Mouse (Mus musculus) retina, postnatal 7 days (tissue): ENCODE results near the gene Pigx.
"Not testable (repeated sequence)": the region's sequence is repeated elsewhere in the genome, so short reads cannot be mapped to it uniquely, and the experiment has no call there.

Experiments
- DNase-seq: peaks from one replicate; pipeline ENCODE4 v3.0.0-alpha.2; 2012; ENCODE audit warnings: low read depth, low spot score

The Pigx gene

DNA sequence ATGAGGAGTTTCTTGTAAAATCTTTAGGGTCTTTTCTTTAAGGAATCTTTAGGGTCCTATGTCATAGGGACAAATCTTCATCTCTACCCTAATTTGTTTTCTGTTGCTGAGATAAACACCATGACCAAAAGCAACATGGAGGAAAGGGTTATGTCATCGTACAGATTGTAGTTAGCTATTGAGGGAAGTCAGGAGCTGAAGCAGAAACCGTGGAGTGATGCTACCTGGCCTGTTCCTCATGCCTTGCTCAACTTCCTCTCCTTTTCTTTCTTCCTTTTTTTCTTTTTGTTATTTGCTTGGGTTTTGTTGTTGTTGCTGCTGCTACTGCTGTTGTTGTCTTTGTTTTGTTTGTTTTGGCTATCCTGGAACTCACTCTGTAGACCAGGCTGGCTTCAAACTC lies 9.0 kb upstream of the Pigx start:
- no peak for DNase-seq

DNA sequence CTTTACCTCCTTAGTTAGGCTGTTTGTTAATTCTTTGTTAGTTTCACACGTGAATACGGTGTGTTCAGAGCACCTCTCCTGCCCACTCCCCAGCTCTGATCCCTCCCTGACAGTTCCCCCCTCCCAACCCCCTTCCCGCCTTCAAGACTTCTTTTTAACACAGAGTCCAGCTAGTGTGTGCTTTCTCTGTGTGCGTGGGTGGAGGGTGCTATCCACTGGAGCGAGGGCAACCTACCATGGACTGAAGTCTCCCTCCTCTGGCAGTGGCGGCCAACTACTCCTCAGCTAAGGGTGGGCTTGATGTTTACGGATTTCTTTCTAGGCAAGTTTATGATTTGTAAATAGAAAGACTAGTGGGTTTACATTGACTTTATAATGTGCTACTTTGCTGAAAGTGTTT lies 8.6 kb upstream of the Pigx start:
- DNase-seq: no peak

DNA sequence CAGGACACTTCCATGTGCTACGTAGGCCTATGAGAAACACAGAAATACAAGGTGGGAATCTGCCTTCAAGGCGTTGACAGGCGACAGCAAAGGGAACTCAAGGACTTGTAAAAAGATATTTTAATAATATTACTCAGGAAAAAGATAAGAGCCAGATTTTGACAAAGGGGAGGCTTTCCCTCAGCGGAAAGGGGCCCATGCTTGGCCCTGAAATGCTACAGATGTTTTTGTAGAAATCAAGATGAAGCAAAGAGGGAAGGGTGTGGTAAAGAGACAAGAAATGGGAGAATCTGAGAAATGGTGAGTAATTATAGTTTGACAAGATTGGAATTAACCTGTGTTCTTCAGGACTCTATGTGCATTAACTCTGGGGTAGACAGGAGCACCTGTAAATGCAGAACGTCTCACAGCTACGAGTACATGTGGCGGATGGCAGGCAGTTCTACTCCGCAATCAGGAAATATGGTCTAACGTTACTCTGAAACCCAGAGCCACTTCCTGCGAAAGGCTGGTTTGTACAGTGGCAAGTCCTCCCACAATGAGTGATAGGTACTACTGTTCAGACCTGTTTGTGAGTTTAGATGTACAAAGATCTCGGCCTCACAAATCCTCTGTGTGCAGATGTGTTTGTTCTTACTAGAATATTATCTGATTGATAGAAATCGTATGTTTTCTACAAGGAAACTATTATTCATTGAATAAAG lies 8.0 kb upstream of the Pigx start:
- DNase-seq: no peak

DNA sequence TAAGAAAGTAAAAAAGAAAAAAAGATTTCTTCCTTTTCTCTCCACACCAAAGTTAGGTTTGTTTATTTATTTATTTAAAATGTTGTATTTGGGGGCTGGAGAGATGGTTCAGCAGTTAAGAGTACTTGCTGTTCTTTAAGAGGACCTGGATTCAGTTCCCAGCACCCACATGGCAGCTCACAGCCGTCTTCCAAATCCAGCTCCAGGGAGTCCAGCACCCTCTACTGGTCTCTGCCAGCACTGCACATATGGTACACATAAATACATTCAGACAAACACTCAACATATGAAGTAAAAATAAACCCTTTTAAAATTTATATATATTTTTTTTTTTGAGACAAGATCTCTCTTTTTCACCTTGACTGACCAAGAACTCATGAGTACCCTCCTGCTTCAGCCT lies 6.2 kb upstream of the Pigx start:
- DNase-seq: no peak

DNA sequence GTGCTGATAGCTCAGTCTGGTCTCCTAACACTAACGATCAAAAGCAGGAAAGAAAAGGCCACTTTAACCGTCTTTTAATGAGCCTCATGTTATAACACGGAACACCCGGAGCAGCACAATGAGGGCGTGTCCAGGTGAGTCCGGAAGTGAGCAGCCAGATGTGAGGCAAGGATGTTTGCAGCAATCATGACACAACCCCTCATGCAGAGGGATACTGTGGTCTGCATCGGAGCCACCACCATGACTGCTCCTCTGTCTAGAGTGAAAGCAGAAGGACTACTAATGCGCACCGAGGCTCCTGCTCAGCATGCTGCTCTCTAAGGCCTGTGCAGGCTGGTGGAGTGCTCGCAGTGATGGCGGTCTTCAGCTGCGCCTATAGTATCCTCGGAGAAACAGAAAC lies 2.8 kb upstream of the Pigx start:
- no peak for DNase-seq

DNA sequence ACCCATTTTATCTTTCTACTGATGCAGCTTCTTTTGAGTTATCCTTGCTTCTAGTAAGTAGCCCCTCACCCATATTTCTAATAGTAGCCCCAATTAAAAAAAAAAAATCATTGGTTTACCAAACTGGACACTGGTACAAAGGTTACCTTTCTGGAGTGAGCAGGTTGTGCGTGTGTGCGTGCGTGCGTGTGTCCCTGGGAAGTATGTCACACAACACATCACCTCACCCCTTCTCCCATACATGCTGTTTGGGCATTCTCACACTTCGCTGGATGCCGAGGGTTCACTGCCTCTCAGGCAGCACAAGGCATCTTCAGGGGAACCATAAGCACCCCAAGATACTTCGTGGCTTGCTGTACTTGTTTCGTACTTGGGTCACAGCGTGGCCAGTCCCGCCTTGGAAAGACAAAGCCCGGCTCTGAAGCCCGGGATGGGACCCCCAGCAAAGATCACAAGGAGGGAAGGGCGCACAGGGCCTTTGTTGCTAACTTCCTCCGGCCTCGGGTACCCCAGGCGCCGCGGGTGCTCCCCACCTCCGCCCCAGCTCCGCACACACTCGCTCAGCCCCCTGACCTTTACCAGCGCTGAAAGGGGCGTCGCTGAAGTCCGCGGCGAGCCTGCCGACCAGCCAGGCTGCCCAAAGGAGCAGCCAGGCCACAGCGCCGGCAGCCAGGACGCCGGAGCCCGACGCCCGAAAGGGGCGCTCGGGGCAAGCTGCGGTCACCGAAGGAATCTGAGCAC lies 473 bp downstream of the Pigx start:
- DNase-seq: no peak

DNA sequence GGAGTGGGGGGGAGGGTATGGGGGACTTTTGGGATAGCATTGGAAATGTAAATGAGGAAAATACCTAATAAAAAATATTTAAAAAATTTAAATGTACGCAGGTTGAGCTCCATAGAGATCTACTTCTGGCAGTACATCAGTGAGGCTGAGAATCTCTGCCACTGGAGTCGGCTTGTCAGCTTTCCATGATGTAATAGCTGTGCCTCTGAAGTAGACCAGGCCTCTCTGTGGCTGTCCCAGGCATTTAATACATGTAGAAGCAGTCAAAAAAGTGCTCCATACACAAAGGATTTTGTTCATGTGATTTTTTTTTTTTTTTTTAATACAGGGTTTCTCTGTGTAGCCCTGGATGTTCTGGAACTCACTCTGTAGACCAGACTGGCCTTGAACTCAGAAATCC lies 1.8 kb downstream of the Pigx start:
- DNase-seq: not testable (repeated sequence)

DNA sequence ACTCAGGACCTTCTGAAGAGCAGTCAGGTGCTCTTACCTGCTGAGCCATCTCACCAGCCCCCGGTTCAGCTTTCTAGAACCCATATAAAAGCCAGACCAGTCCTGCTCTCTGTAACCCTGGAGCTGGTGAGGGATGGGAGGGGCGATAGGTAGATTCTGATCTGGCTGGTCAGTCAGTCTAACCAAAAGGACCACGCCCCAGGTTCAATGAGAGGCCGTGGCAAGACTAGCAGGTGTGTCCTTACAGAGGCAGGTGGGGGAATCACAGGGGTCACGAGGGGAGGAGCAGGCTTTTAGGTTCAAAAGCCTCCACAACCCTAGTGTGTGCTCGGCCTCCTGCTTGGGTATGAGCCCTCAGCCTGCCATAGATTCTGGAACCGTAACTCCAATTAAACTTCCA lies 8.1 kb downstream of the Pigx start:
- no peak for DNase-seq

DNA sequence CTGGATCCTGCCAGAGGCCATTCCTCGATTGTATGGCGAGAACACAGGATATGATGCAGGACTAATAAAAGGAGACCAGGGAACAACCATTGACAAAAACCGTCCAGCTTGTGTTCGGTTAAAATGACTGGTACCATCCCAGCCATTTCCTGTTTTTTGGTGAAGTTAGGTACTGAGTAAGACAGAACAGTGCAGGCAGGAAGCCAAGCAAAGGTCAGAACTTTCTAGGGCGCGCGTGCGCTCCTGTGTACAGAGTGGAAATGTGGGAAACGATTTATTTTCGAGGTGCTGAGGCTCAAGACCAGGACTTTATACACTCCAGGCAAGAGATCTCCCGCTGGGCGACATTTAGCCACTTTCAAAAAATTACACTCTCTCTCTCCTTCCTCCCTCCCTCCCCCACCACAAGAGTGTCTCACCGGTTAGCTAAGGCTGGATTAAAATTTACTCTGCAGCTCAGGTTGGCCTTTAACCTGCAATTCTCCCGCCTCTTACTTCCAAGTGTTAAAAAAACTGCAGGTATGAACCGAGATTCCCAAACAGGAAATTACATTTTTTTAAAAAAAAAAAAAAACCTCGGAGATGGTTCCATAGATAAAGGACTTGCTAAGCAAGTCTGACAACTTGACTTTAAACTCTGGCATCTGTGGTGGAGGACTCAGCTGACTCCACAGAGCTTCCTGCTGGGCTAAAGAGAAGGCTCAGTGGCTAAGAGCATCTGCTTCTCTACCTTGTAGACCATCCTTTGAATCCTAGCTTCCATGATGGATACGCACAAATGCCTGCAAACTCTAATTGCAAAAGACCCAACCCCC lies 11.7 kb downstream of the Pigx start:
- DNase-seq: no peak

DNA sequence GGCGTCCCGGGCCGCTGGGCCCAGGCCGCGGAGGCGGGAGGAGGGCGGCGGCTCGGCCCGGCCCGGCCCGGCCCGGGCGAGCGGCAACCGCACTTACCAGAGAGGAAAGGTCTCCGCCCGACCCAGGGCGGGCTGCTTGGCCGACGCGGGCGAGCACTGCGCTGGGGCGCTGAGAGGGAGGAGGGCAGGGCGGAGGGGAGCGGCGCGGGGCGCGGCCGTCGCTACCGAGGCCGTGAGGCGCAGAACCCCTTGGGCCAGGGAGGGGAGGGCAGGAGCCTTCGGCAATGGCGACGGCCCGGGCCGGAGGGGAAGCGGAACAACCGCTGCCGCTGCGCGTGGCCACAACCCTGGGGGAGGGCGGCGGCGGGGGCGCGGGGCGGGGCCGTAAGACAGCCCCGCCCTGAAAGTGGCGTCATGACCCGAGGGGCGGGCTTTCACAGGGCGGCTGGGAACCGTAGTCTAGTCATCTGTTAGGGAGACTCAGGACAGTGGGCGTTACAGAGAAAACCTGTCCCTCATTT lies 20.5 kb downstream of the Pigx start, which contains the start of gene Pak2:
Pak2 (minus strand) TSS at position 352 of the 521 bp plus-strand sequence.
- DNase-seq: peak; percentile 67

DNA sequence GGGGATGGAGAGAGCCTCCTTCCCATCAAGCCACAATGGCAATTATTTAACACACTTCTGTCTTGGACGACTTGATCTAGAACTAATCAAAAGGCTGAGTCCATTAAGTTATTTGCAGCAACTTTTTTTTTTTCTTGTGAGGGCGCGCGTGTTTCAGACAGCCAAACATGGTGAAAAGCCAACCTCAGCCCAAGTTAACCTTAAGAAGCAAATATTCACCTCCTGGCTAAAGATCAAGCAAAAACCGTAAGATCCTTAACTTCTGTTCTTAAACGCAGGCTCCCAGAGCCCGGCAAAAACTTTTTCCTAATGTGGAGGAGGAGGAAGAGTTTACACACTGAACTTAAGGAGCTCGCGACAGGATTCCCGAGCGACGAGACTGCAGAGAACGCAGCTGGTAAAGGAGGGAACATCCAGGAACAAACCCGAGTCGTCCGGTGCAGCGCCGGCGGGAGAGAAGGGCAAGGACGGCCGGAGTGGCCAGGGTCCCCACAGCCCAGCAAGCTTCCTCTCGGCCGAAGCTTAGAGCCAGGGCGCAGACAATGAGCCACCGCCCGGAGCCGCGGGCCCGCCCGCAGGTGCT lies 21.0 kb downstream of the Pigx start:
- DNase-seq: peak; percentile 14

DNA sequence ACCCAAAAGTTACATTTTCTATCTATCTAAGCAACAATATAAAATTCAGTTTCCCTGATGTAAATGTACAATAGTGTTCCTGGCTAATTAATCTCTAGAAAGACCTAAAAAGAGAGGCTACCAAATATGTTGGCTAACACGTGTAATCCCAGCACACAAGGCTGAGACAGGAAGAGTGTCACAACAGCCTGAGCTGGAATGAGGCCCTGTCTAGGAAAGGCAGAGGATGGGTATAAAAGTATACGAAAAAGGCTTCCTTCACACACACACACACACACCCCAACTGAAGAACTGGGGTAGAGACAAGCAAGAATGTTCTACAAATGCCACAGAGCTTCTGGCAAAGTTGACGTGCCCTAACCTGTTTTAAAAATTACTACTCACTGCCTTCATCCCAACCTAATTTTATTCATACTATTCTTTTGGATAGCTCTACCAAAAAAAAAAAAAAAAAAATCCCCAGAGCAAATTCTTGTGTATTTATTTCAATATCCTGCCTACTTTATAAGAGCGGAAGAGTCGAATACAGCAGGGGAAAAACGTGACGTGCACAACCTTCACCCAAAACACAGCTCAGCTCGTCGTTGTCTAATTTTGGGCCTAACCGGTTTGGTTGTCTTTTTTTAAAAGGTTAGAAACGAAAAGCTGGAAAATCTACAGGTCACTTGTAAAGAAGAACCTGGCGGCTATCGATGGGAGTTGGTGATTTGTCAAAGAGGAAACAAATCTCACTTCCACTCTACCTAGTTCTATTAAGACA lies 21.7 kb downstream of the Pigx start:
- DNase-seq: no peak

DNA sequence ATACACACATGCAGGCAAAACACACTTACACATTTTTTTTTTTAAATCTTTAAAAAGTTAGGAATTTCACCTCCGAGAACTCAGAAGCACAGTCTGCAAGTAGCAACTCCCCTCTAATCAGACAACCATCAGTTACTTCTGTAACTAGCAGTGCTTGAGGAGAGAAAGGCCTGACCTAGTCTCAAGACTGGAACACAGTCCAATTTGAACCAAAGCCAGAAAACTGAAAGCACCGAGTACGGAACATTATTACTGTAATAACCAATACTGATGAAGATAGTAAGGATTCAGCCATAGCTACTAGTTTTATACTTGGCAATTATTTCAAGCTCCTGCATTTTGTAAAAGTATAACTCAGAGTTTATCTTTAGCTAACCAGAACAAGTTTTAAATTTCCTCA lies 23.1 kb downstream of the Pigx start:
- no peak for DNase-seq

DNA sequence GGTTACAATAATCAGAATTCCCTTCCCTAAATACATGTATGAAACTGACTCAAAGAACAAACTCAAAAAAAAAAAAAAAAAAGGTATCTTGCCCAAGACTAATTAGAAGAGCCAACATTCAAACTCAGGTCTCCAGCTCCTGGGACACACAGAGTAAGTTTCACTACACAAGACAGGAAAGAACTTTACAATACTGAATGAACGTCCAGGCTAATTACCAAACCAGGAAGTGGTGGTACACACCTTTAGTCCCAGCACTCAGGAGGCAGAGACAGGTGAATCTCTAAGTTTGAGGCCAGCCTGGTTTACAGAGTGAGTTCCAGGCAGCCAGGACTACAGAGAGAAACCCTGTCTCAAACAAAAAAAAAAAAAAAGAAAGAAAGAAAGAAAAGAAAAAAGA lies 23.8 kb downstream of the Pigx start:
- DNase-seq: no peak

DNA sequence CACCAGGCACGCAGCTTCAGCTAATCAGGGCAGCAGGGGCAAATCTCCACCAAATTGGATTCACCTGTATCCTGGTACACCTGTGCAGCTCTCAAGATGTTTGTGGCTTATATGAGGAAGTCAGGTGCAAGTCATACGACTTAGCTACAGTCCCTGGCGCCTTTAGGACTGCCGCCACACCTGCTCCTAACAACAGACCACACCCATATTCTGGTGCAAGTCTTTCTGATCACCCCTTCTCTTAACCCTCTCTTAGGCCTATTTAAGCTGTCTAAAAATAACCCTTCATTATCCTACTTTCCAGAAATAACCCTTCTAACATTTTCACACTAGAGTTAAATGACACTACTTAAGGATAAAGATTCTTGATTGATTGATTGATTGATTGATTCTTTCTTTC lies 29.5 kb downstream of the Pigx start:
- DNase-seq: not testable (repeated sequence)

DNA sequence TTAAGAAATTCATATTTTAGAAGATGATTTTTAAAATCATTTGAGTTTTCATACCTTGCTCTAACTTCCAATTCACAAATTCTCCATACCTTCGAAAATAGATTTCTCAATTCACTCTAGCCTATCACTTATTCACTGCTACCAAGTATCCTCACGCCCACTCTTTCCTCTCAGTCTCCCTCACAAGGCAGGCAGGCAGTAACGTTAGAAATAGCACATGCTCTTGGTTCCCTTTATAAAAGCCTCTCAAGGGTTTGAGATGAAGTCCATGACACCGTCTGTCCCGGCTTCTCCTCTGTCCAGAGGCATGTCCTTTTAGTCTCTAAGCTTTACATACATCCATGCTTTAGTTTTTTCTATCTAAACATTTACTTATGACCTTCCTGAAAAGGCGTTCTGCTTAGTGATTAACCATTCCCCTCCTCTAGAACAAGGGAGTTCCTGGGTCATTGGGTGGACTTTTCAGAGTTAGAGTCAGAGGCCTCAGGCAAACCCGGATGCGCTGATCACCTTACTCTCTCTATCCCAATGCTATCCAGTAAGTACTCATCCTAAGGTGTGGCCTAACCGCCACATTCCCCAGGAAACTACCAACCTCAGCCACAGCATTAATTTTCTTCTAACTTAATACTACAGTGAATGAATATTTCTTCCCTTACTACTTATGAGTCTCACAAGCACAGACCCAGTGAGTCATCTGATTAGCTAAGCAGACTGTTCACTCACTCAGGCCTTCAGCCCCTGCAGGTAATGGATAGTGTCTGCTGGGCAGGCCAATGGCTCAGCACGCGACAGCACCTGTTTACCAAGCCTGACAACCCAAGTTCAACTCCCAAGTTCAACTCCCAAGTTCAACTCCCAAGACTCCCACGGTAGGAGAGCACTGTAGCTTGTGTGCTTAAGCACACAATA lies 30.9 kb downstream of the Pigx start:
- no peak for DNase-seq

DNA sequence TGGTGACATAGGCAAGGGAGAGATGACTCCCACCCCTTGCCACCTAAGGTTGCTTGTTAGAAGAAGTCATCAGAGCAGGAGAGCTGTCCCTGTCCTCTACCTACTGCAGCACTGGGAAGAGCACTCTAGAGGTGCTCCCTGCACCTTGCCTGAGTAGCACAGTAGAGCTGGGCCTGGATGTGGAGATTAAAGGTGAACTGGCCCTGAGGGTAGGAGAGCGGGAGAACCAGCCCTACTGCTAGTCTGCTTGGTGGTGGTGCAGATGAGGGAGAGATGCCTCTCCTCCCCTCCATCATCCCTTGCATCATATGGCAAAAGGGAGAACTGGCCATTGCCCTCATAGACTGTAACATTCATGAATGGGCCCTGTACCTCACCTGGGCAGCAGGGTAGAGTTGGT lies 32.6 kb downstream of the Pigx start:
- DNase-seq: no peak

DNA sequence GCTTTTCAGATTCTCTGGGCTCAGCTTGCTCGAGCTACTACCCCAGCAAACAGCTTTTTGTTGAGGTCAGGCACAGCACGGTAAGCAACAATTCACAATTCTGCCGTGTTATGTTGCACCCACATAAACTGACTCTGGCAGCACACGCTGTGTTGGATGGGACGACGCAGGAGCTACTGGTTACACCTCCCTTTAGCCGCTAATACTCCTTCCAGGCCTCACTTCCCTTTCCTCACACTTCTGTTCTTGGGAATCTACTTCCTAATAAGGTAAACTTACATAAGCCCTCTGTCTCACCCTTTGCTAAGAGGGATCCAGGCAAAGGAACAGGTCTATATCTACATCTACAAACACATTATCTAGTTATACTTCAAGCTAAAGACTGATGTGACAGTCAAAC lies 35.6 kb downstream of the Pigx start:
- DNase-seq: no peak

DNA sequence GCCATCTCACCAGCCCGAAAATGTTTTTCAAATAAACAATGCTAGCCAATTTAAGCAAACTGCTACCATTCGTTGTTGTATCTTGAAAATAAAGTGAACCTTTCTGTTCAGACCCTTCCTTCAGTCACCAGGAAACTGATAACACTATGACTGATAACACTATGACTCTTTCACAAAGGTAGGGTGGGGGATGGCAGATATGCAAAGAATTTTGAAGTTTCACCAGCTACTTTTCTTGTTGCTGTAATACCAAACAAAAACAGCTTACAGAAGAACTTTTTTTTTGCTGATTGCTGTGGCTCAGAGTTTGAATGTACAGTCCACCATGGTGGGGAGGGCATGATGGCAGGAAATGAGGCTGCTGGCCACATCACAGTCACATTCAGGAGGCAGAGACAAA lies 37.3 kb downstream of the Pigx start:
- no peak for DNase-seq
